Mouse (Mus musculus) heart, postnatal 14 days (tissue): ENCODE data around the gene E030025P04Rik. TPM values are rescaled to one million over a fixed set of nuclear protein-coding genes. Genes with fewer than 3 reads are reported as not detected.

ENCODE experiments used
- DNase-seq, 2 experiments: peaks; one replicate each; pipeline ENCODE4 v3.0.0; 2021 to 2022
- intact Hi-C: fragments of 180-260 bp; cut with DNase I; formaldehyde crosslinking; loops from one replicate; pipeline ENCODE4 v1.15.1; 2025
- long read RNA-seq, 2 experiments: library from polyadenylated mRNA; stranded (forward); transcript quantifications; one replicate each; pipeline ENCODE4 v2.0.0; 2021
- total RNA-seq, 2 experiments: library from RNA; stranded (reverse); gene quantifications; 2 replicates each; pipeline ENCODE4 v1.2.3; 2021

Gene E030025P04Rik
- not detected for total RNA-seq
- long read RNA-seq, experiment 1 = 0 reads
- long read RNA-seq, experiment 2 = 0 reads

- intact Hi-C loops = no loop called here
These were observed at the start of gene E030025P04Rik for GRCm38 (mm10) chr11:109144236-109144635. Gene E030025P04Rik, minus strand, starts transcription at chr11:109144369.

GRCm38 (mm10) chr11:109192673-109193557, 48.7 kb upstream of the E030025P04Rik start:
- intact Hi-C loops = loop anchor here (1.0 to 5.0 kb wide), 2 partner anchors 266 to 744 kb away; no protein-coding TSS in a partner anchor
- peak; percentile 66 to 78 for DNase-seq

More at GRCm38 (mm10) chr11:109144236-109144635, at the start of gene E030025P04Rik:
- DNase-seq = no peak

GRCm38 (mm10) chr11:109188235-109188634, 44.1 kb upstream of the E030025P04Rik start:
- intact Hi-C loops = no loop called here
- DNase-seq = no peak

GRCm38 (mm10) chr11:109187631-109188184, 43.5 kb upstream of the E030025P04Rik start:
- no peak for DNase-seq
- intact Hi-C loops = no loop called here

GRCm38 (mm10) chr11:109181118-109181517, 36.9 kb upstream of the E030025P04Rik start:
- intact Hi-C loops = no loop called here
- DNase-seq = no peak

- intact Hi-C loops = no loop called here
- DNase-seq = peak; percentile 8 to 13
These were observed 36.1 kb upstream of the E030025P04Rik start for GRCm38 (mm10) chr11:109180290-109180689.

- DNase-seq = peak; percentile 14 to 48
- intact Hi-C loops = loop anchor here (2.0 to 5.0 kb wide), 2 partner anchors 254 to 727 kb away; no protein-coding TSS in a partner anchor
These were observed 34.8 kb upstream of the E030025P04Rik start for GRCm38 (mm10) chr11:109178788-109179518.

- intact Hi-C loops = loop anchor here (5.0 kb wide), 1 partner anchor 723 kb away; no protein-coding TSS in a partner anchor
- DNase-seq = no peak
These were observed 31.3 kb upstream of the E030025P04Rik start for GRCm38 (mm10) chr11:109175376-109175969.

- no peak for DNase-seq
- intact Hi-C loops = no loop called here
These were observed 28.1 kb upstream of the E030025P04Rik start for GRCm38 (mm10) chr11:109172224-109172623.

- intact Hi-C loops = no loop called here
- DNase-seq = no peak
These were observed 26.6 kb upstream of the E030025P04Rik start for GRCm38 (mm10) chr11:109170771-109171170.

GRCm38 (mm10) chr11:109157694-109158093, 13.5 kb upstream of the E030025P04Rik start:
- intact Hi-C loops = no loop called here
- no peak for DNase-seq

GRCm38 (mm10) chr11:109144890-109145341, 747 bp upstream of the E030025P04Rik start:
- DNase-seq = no peak
- intact Hi-C loops = no loop called here

GRCm38 (mm10) chr11:109126482-109126881, 17.7 kb downstream of the E030025P04Rik start:
- DNase-seq = peak; percentile 34 to 52
- intact Hi-C loops = no loop called here

GRCm38 (mm10) chr11:109125451-109125850, 18.7 kb downstream of the E030025P04Rik start:
- peak; percentile 23 to 44 for DNase-seq
- intact Hi-C loops = no loop called here

- intact Hi-C loops = no loop called here
These were observed 19.9 kb downstream of the E030025P04Rik start for GRCm38 (mm10) chr11:109124284-109124683.

GRCm38 (mm10) chr11:109109826-109110346, 34.3 kb downstream of the E030025P04Rik start:
- no peak for DNase-seq
- intact Hi-C loops = no loop called here

More at GRCm38 (mm10) chr11:109124284-109124683, 19.9 kb downstream of the E030025P04Rik start:
- DNase-seq = no peak

GRCm38 (mm10) chr11:109109056-109109455, 35.1 kb downstream of the E030025P04Rik start:
- intact Hi-C loops = no loop called here
- DNase-seq = no peak

GRCm38 (mm10) chr11:109107518-109108205, 36.5 kb downstream of the E030025P04Rik start:
- intact Hi-C loops = no loop called here
- no peak for DNase-seq

GRCm38 (mm10) chr11:109106751-109107150, 37.4 kb downstream of the E030025P04Rik start:
- intact Hi-C loops = no loop called here
- DNase-seq = no peak
